ENCODE assay signal across 30 mouse cellular contexts in the genomic region with DNA sequence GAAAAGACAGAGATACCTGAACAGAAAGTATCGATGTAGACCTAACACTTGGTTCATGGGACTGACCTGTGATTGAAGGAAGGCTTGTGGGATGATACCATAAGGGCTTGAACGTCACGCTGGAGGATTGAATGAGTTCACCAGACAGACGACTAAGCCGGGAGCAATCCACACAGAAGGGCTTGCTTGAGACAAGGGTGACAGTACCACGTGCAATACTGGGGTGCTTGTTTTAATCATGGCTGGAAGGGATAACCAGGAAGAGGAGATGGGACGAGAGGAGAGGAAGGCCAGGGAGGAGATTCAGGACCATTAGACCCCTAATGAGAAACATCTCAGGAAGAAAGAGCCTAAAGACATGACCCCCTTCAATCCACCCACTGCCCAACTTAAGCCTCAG.
"Had no signal": no experiment of that assay in that cellular context is flagged by ENCODE, and none has a peak within 500 bp of the region (broad histone marks: within the 10 kb centered on the region; RNA-seq: fewer than 3 reads in every experiment).

No protein-coding gene starts in this region.

- H3K36me3 ChIP-seq: heart, embryonic 10.5 days; heart, embryonic 12.5 days; heart, embryonic 13.5 days; heart, embryonic 15.5 days; hindbrain, embryonic 10.5 days; hindbrain, embryonic 12.5 days; hindbrain, embryonic 13.5 days; hindbrain, embryonic 15.5 days; intestine, embryonic 15.5 days; kidney, embryonic 15.5 days had no signal

- H3K27ac ChIP-seq: heart, adult 2 months; heart, embryonic 10.5 days; heart, embryonic 13.5 days; heart, embryonic 15.5 days; hindbrain, embryonic 10.5 days; hindbrain, embryonic 12.5 days; hindbrain, embryonic 13.5 days; hindbrain, embryonic 14.5 days; hindbrain, embryonic 15.5 days; hindbrain, postnatal 0 days; intestine, embryonic 15.5 days; kidney, embryonic 15.5 days; kidney, postnatal 0 days had no signal

- H3K9ac ChIP-seq: heart, embryonic 12.5 days; heart, embryonic 13.5 days; heart, embryonic 15.5 days; hindbrain, embryonic 12.5 days; hindbrain, embryonic 13.5 days; hindbrain, embryonic 14.5 days; hindbrain, embryonic 15.5 days; intestine, embryonic 15.5 days; kidney, embryonic 15.5 days had no signal

- H3K9me3 ChIP-seq: heart, embryonic 10.5 days; heart, embryonic 12.5 days; heart, embryonic 13.5 days; heart, embryonic 15.5 days; hindbrain, embryonic 10.5 days; hindbrain, embryonic 12.5 days; hindbrain, embryonic 13.5 days; hindbrain, embryonic 15.5 days; intestine, embryonic 15.5 days; kidney, embryonic 15.5 days had no signal

- H3K4me1 ChIP-seq: heart, embryonic 10.5 days had no signal

- DNase-seq: heart, adult 2 months; heart, postnatal 10 days; heart, postnatal 14 days; heart, postnatal 36 days; heart, postnatal 4 days; kidney, adult 11 months; kidney, adult 18-20 months; kidney, adult 2 months; kidney, adult 8-10 months; kidney, adult 9 months; kidney, postnatal 10 days; kidney, postnatal 14 days; kidney, postnatal 25 days; kidney, postnatal 36 days; kidney, postnatal 4 days; layer of hippocampus, adult 9-11 months; layer of hippocampus, postnatal 36 days had no signal

- H3K27me3 ChIP-seq: heart, embryonic 12.5 days; heart, embryonic 13.5 days; heart, embryonic 15.5 days; hindbrain, embryonic 12.5 days; hindbrain, embryonic 13.5 days; hindbrain, embryonic 15.5 days; intestine, embryonic 15.5 days had no signal

- H3K4me3 ChIP-seq: heart, adult 2 months; heart, embryonic 10.5 days; heart, embryonic 12.5 days; heart, embryonic 13.5 days; heart, embryonic 15.5 days; hindbrain, embryonic 10.5 days; hindbrain, embryonic 12.5 days; hindbrain, embryonic 13.5 days; hindbrain, embryonic 15.5 days; intestine, embryonic 15.5 days; kidney, embryonic 15.5 days had no signal
